Mouse (Mus musculus): ENCODE data around the gene Gal3st1.
A peak's percentile ranks its signal among the peaks of the same experiment; 100 is the strongest.
"Not testable (repeated sequence)": the region's sequence is repeated elsewhere in the genome, so short reads cannot be mapped to it uniquely, and the experiment has no call there.

Gal3st1 gene

GRCm38 (mm10) chr11:3982275-3983209 lies 894 bp upstream of the Gal3st1 start:
- DNase-seq (ENCODE audit: low spot score in 2 of 2), result no peak

- no peak for DNase-seq (ENCODE audit: low spot score in 2 of 2)
Measured at GRCm38 (mm10) chr11:3983863-3984745, 668 bp downstream of the Gal3st1 start.

GRCm38 (mm10) chr11:3989748-3990147 lies 6.3 kb downstream of the Gal3st1 start:
- DNase-seq (ENCODE audit: low spot score in 2 of 2), result no peak

- no peak for DNase-seq (ENCODE audit: low spot score in 2 of 2)
Measured at GRCm38 (mm10) chr11:3993132-3993531, 9.7 kb downstream of the Gal3st1 start.

- DNase-seq (ENCODE audit: low spot score in 2 of 2), result no peak
Measured at GRCm38 (mm10) chr11:3993914-3994313, 10.5 kb downstream of the Gal3st1 start.

GRCm38 (mm10) chr11:3995511-3995910 lies 12.1 kb downstream of the Gal3st1 start:
- DNase-seq (ENCODE audit: low spot score in 2 of 2), result no peak

- no peak for DNase-seq (ENCODE audit: low spot score in 2 of 2)
Measured at GRCm38 (mm10) chr11:3996840-3997239, 13.4 kb downstream of the Gal3st1 start.

- peak in 1 of 2 experiments; percentile 38 for DNase-seq (ENCODE audit: low spot score in 2 of 2)
Measured at GRCm38 (mm10) chr11:3997978-3998720, 14.7 kb downstream of the Gal3st1 start.

GRCm38 (mm10) chr11:3999547-3999946 lies 16.1 kb downstream of the Gal3st1 start:
- DNase-seq (ENCODE audit: low spot score in 2 of 2), result no peak

- DNase-seq (ENCODE audit: low spot score in 2 of 2), result peak; percentile 38 to 73
Measured at GRCm38 (mm10) chr11:4001603-4002002, 18.2 kb downstream of the Gal3st1 start.

- no peak for DNase-seq (ENCODE audit: low spot score in 2 of 2)
Measured at GRCm38 (mm10) chr11:4005220-4005805, 21.9 kb downstream of the Gal3st1 start.

- DNase-seq (ENCODE audit: low spot score in 2 of 2), result no peak
Measured at GRCm38 (mm10) chr11:4006462-4006861, 23.0 kb downstream of the Gal3st1 start.

- DNase-seq (ENCODE audit: low spot score in 2 of 2), result no peak
Measured at GRCm38 (mm10) chr11:4012616-4013015, 29.2 kb downstream of the Gal3st1 start.

- DNase-seq (ENCODE audit: low spot score in 2 of 2), result not testable (repeated sequence)
Measured at GRCm38 (mm10) chr11:4015796-4016195, 32.4 kb downstream of the Gal3st1 start.

GRCm38 (mm10) chr11:4022111-4022510 lies 38.7 kb downstream of the Gal3st1 start:
- not testable (repeated sequence) for DNase-seq (ENCODE audit: low spot score in 2 of 2)

GRCm38 (mm10) chr11:4023321-4023720 lies 39.9 kb downstream of the Gal3st1 start:
- no peak for DNase-seq (ENCODE audit: low spot score in 2 of 2)

GRCm38 (mm10) chr11:4027066-4027465 lies 43.6 kb downstream of the Gal3st1 start:
- DNase-seq (ENCODE audit: low spot score in 2 of 2), result no peak

GRCm38 (mm10) chr11:4027561-4028334 lies 44.3 kb downstream of the Gal3st1 start:
- no peak for DNase-seq (ENCODE audit: low spot score in 2 of 2)

- DNase-seq (ENCODE audit: low spot score in 2 of 2), result no peak
Measured at GRCm38 (mm10) chr11:4029343-4029742, 45.9 kb downstream of the Gal3st1 start.

- no peak for DNase-seq (ENCODE audit: low spot score in 2 of 2)
Measured at GRCm38 (mm10) chr11:4031126-4031941, 47.9 kb downstream of the Gal3st1 start, which contains the start of gene Sec14l4. Gene Sec14l4, plus strand, starts transcription at chr11:4031462.

All from spleen, postnatal 10 days (tissue).